Mouse (Mus musculus) MEL (cell line): Measurements from ENCODE around the gene Gm20388. TPM values are rescaled to one million over a fixed set of nuclear protein-coding genes. Genes with fewer than 3 reads are reported as not detected.
A peak's percentile ranks its signal among the peaks of the same experiment; 100 is the strongest.

ENCODE experiments used
- DNase-seq: peaks from one replicate; pipeline ENCODE4 v3.0.0; 2011; ENCODE audit warnings: low read depth, low spot score
- H3K27ac ChIP-seq: 2 replicates; pipeline ENCODE4 v1.5.1; 2012; ENCODE audit warnings: low read depth, mild to moderate bottlenecking, control low read depth, low read length, moderate library complexity; ENCODE audit not compliant: control insufficient read depth
- H3K27me3 ChIP-seq, 2 experiments: fragments of 150-350 bp in 1 of 2; sonication (generic) in 1 of 2; 2 replicates each; pipeline ENCODE4 v1.6.1; 2012; ENCODE audit warnings: low read length in 2 of 2, mild to moderate bottlenecking in 2 of 2, improper control_type of control experiment in 1 of 2, moderate library complexity in 1 of 2; ENCODE audit not compliant: insufficient read depth in 2 of 2, control insufficient read depth in 1 of 2
- H3K36me3 ChIP-seq, 2 experiments: 2 replicates each; pipeline ENCODE4 v1.6.1; 2012 to 2014; ENCODE audit warnings: low read length in 2 of 2, improper control_type of control experiment in 1 of 2, inconsistent platforms in 1 of 2, mild to moderate bottlenecking in 1 of 2; ENCODE audit not compliant: insufficient read depth in 2 of 2, control insufficient read depth in 1 of 2
- H3K4me1 ChIP-seq, 2 experiments: fragments of 150-350 bp in 1 of 2; sonication (generic) in 1 of 2; 2 replicates each; pipeline ENCODE4 v1.6.1; 2012; ENCODE audit warnings: low read length in 2 of 2, improper control_type of control experiment in 1 of 2, mild to moderate bottlenecking in 1 of 2; ENCODE audit not compliant: insufficient read depth in 2 of 2, control insufficient read depth in 1 of 2
- H3K4me3 ChIP-seq, 2 experiments: fragments of 150-350 bp in 1 of 2; sonication (generic) in 1 of 2; 2 replicates each; pipeline ENCODE4 v1.5.1; 2012; ENCODE audit warnings: low read depth in 2 of 2, low read length in 2 of 2, mild to moderate bottlenecking in 2 of 2, moderate library complexity in 2 of 2, control low read depth in 1 of 2, improper control_type of control experiment in 1 of 2; ENCODE audit not compliant: control insufficient read depth in 1 of 2, insufficient read depth in 1 of 2
- H3K79me2 ChIP-seq: 2 replicates; pipeline ENCODE4 v1.6.1; 2012; ENCODE audit warnings: mild to moderate bottlenecking, low read length, moderate library complexity; ENCODE audit not compliant: control insufficient read depth, poor library complexity, insufficient read depth
- H3K9ac ChIP-seq: 2 replicates; pipeline ENCODE4 v1.6.1; 2012; ENCODE audit warnings: low read depth, mild to moderate bottlenecking, control low read depth, low read length, moderate library complexity; ENCODE audit not compliant: control insufficient read depth, poor library complexity, severe bottlenecking
- H3K9me3 ChIP-seq: fragments of 150-350 bp; sonication (generic); replicated peaks from 2 replicates; pipeline ENCODE4 v1.6.1; 2012; ENCODE audit warnings: mild to moderate bottlenecking, low read length, improper control_type of control experiment, moderate library complexity; ENCODE audit not compliant: insufficient read depth
- BHLHE40 ChIP-seq: IDR thresholded peaks from 2 replicates; pipeline ENCODE4 v1.6.1; 2012; ENCODE audit warnings: low read depth, mild to moderate bottlenecking, inconsistent platforms, low read length, improper control_type of control experiment, borderline replicate concordance
- CHD1 ChIP-seq: IDR thresholded peaks from 2 replicates; pipeline ENCODE4 v1.6.1; 2012; ENCODE audit warnings: low read depth, mild to moderate bottlenecking, inconsistent platforms, low read length, improper control_type of control experiment
- CTCF ChIP-seq, 3 experiments: IDR thresholded peaks in 2 of 3; conservative IDR thresholded peaks in 1 of 3; 2 replicates each; pipeline ENCODE4 v1.5.1; 2011 to 2012; ENCODE audit warnings: low read length in 3 of 3, low read depth in 2 of 3, mild to moderate bottlenecking in 2 of 3, improper control_type of control experiment in 1 of 3, inconsistent platforms in 1 of 3, mixed read lengths in 1 of 3, moderate library complexity in 1 of 3; ENCODE audit not compliant: control insufficient read depth in 1 of 3, insufficient read depth in 1 of 3, poor library complexity in 1 of 3, severe bottlenecking in 1 of 3
- E2F4 ChIP-seq: IDR thresholded peaks from 2 replicates; pipeline ENCODE4 v1.6.1; 2011; ENCODE audit warnings: low read depth, low read length, improper control_type of control experiment, borderline replicate concordance
- ELF1 ChIP-seq: IDR thresholded peaks from 2 replicates; pipeline ENCODE4 v1.6.1; 2014; ENCODE audit warnings: low read depth, mild to moderate bottlenecking, inconsistent platforms, low read length, improper control_type of control experiment, moderate library complexity
- HCFC1 ChIP-seq: IDR thresholded peaks from 2 replicates; pipeline ENCODE4 v1.6.1; 2012; ENCODE audit warnings: low read depth, mild to moderate bottlenecking, inconsistent platforms, low read length, improper control_type of control experiment, moderate library complexity
- KAT2A ChIP-seq: conservative IDR thresholded peaks from 2 replicates; pipeline ENCODE4 v1.6.1; 2012; ENCODE audit warnings: low read depth, low read length, improper control_type of control experiment, inconsistent platforms
- MAFK ChIP-seq: IDR thresholded peaks from 2 replicates; pipeline ENCODE4 v1.6.1; 2011; ENCODE audit warnings: low read depth, mild to moderate bottlenecking, low read length, improper control_type of control experiment, borderline replicate concordance
- MYB ChIP-seq: IDR thresholded peaks from 2 replicates; pipeline ENCODE4 v1.6.1; 2011; ENCODE audit warnings: mild to moderate bottlenecking, low read depth, low read length, improper control_type of control experiment
- NRF1 ChIP-seq: IDR thresholded peaks from 2 replicates; pipeline ENCODE4 v1.6.1; 2014; ENCODE audit warnings: low read depth, mild to moderate bottlenecking, inconsistent platforms, low read length, improper control_type of control experiment, moderate library complexity; ENCODE audit not compliant: poor library complexity, insufficient read depth, severe bottlenecking
- RCOR1 ChIP-seq: IDR thresholded peaks from 2 replicates; pipeline ENCODE4 v1.6.1; 2012; ENCODE audit warnings: low read depth, mild to moderate bottlenecking, inconsistent platforms, low read length, improper control_type of control experiment
- SIN3A ChIP-seq: IDR thresholded peaks from 2 replicates; pipeline ENCODE4 v1.6.1; 2012; ENCODE audit warnings: low read length, improper control_type of control experiment, inconsistent platforms
- TAL1 ChIP-seq: IDR thresholded peaks from 2 replicates; pipeline ENCODE4 v1.6.1; 2012; ENCODE audit warnings: mild to moderate bottlenecking, inconsistent platforms, low read length, moderate library complexity, mixed read lengths
- TCF12 ChIP-seq: IDR thresholded peaks from 2 replicates; pipeline ENCODE4 v1.6.1; 2014; ENCODE audit warnings: low read depth, mild to moderate bottlenecking, inconsistent platforms, low read length, improper control_type of control experiment, moderate library complexity
- UBTF ChIP-seq: IDR thresholded peaks from 2 replicates; pipeline ENCODE4 v1.6.1; 2012; ENCODE audit warnings: low read depth, mild to moderate bottlenecking, inconsistent platforms, low read length, improper control_type of control experiment, moderate library complexity, borderline replicate concordance; ENCODE audit not compliant: insufficient read depth
- USF1 ChIP-seq: IDR thresholded peaks from 2 replicates; pipeline ENCODE4 v1.6.1; 2014; ENCODE audit warnings: low read depth, mild to moderate bottlenecking, inconsistent platforms, low read length, improper control_type of control experiment, moderate library complexity
- USF2 ChIP-seq, 2 experiments: IDR thresholded peaks; 2 replicates each; pipeline ENCODE4 v1.6.1; 2011 to 2012; ENCODE audit warnings: improper control_type of control experiment in 2 of 2, low read length in 2 of 2, borderline replicate concordance in 1 of 2, inconsistent platforms in 1 of 2, low read depth in 1 of 2, mild to moderate bottlenecking in 1 of 2; ENCODE audit not compliant: insufficient read depth in 1 of 2
- ZKSCAN1 ChIP-seq: IDR thresholded peaks from 2 replicates; pipeline ENCODE4 v1.6.1; 2012; ENCODE audit warnings: low read depth, mild to moderate bottlenecking, inconsistent platforms, low read length, improper control_type of control experiment, moderate library complexity
- ZMIZ1 ChIP-seq: IDR thresholded peaks from 2 replicates; pipeline ENCODE4 v1.6.1; 2012; ENCODE audit warnings: low read depth, mild to moderate bottlenecking, inconsistent platforms, low read length, improper control_type of control experiment, moderate library complexity
- ZNF384 ChIP-seq: IDR thresholded peaks from 2 replicates; pipeline ENCODE4 v1.6.1; 2012; ENCODE audit warnings: low read depth, mild to moderate bottlenecking, inconsistent platforms, low read length, improper control_type of control experiment
- polyA plus RNA-seq, 2 experiments: library from polyadenylated mRNA; stranded (reverse) in 1 of 2; unstranded in 1 of 2; fragments of >175 nt in 1 of 2; fragments of >200 nt in 1 of 2; gene quantifications; 2 replicates each; pipeline versions ENCODE4 v1.2.1 to v1.2.4; 2012; ENCODE audit warnings: low replicate concordance in 2 of 2, low read depth in 1 of 2; ENCODE audit not compliant: insufficient read length in 2 of 2, insufficient read depth in 1 of 2, missing spikeins in 1 of 2
- total RNA-seq: library from RNA; depleted of rRNA; stranded (reverse); fragments of 300-350 nt; gene quantifications from 2 replicates; pipeline ENCODE4 v1.2.3, GENCODE M21; 2012

Gm20388 gene
- total and polyA plus RNA-seq, 3 experiments, result 11.1 to 17.8 TPM; not detected in 1

DNA sequence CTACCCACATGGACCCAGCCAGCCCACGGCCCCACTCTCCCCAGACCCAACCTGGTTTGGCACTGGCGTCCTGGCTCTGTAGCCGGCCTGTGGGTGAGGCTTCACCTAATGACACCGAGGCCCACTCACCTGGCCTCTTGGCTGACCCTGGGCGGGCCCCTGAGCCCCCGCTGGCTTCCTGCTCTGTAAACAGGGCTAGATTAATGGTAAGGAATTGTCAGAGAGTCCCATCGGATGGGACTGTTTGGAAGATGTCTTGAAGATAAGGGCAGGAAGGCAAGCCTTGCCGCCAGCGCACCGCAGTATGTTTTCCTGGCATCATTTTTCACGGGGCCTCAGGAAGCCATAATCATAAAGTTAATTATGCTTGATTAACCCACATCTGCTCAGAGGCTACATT is 297.5 kb downstream of the Gm20388 start:
- H3K79me2 ChIP-seq, result no peaks in the 10 kb centered on the region
- H3K27ac ChIP-seq, result no peak overlapping the region
- no peak overlapping the region for H3K4me3 ChIP-seq
- no peak for TF ChIP-seq ELF1
- TF ChIP-seq MAFK, result no peak
- TF ChIP-seq UBTF, result no peak
- TF ChIP-seq ZNF384, result no peak
- TF ChIP-seq NRF1, result no peak
- no peak for TF ChIP-seq USF1
- TF ChIP-seq TCF12, result no peak
- TF ChIP-seq SIN3A, result no peak
- no peak for TF ChIP-seq ZKSCAN1
- TF ChIP-seq, all 39 proteins: peak for 0
- Histone ChIP-seq H3K9me3 (no peaks in the 10 kb centered on the region), H3K9ac (no peak overlapping the region), H3K36me3 (no peaks in the 10 kb centered on the region), H3K27me3 (peaks cover 0 to 3% of the 10 kb centered on the region in 2 experiments; a peak in 2 of 4 replicates), H3K4me1 (no peaks in the 10 kb centered on the region)
- no peak for DNase-seq

DNA sequence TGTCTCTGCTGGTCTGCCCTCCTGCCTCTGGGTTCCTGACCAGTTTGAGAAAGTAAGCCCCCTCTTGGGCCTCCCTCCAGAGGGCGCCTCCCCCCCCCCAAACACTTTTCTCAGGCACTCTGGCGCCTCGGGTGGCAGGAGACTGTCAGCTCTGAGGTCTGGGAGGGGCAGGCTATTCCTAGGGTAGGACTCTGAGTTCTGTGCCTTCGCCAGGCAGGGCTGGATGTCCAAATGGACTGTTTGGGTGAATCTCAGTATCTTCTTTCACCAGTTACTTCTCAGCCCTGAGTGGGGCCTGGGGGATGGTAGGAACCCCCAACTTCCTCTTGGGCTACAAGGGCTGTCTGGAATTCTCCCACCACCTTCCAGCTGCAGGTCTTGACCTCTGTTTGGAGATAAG is 300.7 kb downstream of the Gm20388 start:
- Histone ChIP-seq H3K27me3 (no peaks in the 10 kb centered on the region; a peak in 1 of 4 replicates), H3K4me3 (no peak overlapping the region), H3K36me3 (no peaks in the 10 kb centered on the region), H3K79me2 (no peaks in the 10 kb centered on the region), H3K27ac (no peak overlapping the region), H3K9ac (no peak overlapping the region), H3K9me3 (no peaks in the 10 kb centered on the region), H3K4me1 (no peaks in the 10 kb centered on the region)
- no peak for DNase-seq
- TF ChIP-seq RCOR1 (no peak), CTCF (IDR thresholded peaks at IDR 0.05 in 2 of 3, conservative IDR thresholded peaks at IDR 0.05 in 1 of 3; ENCODE audit: control insufficient read depth in 1 of 3, insufficient read depth in 1 of 3, low read depth in 2 of 3, low read length in 3 of 3, poor library complexity in 1 of 3, severe bottlenecking in 1 of 3) (peak in 1 of 3 experiments; percentile 8; a peak in 1 of 6 replicates)

DNA sequence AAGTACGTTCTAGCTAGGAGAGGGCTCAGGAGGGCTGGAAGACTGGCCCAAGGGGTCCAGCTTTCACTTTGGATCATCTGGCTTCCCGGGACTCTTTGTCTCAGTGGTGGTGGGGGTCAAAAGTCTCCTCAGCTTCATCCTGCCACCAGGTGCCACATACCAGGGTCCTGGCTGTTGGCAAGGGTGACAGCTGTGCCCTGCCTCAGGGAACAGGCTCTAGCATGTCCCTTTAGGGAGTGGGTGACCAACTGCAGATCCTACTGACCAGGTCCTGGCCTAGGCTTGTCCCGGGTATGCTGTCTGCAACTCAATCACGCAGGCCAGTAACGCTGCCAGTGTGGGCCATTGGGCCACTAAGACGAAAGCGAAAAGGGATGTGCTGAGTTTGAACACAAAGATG is 302.0 kb downstream of the Gm20388 start:
- no peak for DNase-seq
- Histone ChIP-seq H3K79me2 (no peaks in the 10 kb centered on the region), H3K9me3 (no peaks in the 10 kb centered on the region), H3K4me1 (no peaks in the 10 kb centered on the region), H3K27ac (no peak overlapping the region), H3K4me3 (no peak overlapping the region), H3K36me3 (no peaks in the 10 kb centered on the region), H3K9ac (no peak overlapping the region), H3K27me3 (no peaks in the 10 kb centered on the region)
- TF ChIP-seq BHLHE40, result no peak
- no peak for TF ChIP-seq UBTF
- no peak for TF ChIP-seq USF1
- TF ChIP-seq KAT2A, result no peak
- TF ChIP-seq USF2 (IDR thresholded peaks at IDR 0.05; ENCODE audit: borderline replicate concordance in 1 of 2, insufficient read depth in 1 of 2, low read depth in 1 of 2, low read length in 2 of 2), result no peak
- no peak for TF ChIP-seq ZKSCAN1
- TF ChIP-seq E2F4, result no peak
- no peak for TF ChIP-seq CHD1
- no peak for TF ChIP-seq HCFC1
- TF ChIP-seq ZMIZ1, result no peak
- TF ChIP-seq MYB, result no peak
- no peak for TF ChIP-seq TAL1
